Mouse (Mus musculus): ENCODE measurements around the gene Amigo1.
A peak's percentile ranks its signal among the peaks of the same experiment; 100 is the strongest.

The Amigo1 gene

GRCm38 (mm10) chr3:108180514-108180913 lies 5.6 kb upstream of the Amigo1 start:
- DNase-seq (ENCODE audit: low read depth, low spot score): no peak

- DNase-seq (ENCODE audit: low read depth, low spot score): no peak
Observed at GRCm38 (mm10) chr3:108184742-108185141, 1.4 kb upstream of the Amigo1 start.

DNA sequence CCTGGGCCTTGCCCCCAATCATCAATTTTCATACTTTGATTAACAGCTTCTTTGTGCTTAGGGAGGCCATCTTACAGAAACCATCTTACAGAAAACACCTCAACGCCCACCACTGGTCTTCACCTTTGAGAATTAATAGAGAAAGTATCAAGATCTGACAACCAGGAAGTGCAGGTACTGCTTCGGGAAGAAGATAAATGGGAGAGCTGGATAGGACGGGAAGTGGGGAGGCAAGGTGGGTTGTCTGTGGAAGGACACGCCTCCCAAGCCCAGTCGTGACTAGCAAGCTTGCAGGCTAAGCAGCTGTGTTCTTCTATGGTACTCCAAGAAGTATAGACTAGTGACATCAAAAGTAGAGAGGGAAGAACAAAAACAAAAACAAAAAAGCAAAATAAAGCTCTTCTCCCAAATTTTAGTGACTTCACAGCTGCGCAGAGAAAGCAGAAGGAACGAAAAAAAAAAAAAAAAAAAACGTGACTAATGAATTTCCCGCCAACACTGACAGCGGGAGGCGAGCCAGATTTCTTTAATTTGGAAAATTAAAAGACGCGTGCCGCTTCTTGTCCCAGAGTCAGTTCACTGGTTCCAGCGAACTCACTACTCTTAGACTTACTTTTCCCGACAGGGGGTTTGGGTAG lies 556 bp upstream of the Amigo1 start:
- DNase-seq (ENCODE audit: low read depth, low spot score): no peak

DNA sequence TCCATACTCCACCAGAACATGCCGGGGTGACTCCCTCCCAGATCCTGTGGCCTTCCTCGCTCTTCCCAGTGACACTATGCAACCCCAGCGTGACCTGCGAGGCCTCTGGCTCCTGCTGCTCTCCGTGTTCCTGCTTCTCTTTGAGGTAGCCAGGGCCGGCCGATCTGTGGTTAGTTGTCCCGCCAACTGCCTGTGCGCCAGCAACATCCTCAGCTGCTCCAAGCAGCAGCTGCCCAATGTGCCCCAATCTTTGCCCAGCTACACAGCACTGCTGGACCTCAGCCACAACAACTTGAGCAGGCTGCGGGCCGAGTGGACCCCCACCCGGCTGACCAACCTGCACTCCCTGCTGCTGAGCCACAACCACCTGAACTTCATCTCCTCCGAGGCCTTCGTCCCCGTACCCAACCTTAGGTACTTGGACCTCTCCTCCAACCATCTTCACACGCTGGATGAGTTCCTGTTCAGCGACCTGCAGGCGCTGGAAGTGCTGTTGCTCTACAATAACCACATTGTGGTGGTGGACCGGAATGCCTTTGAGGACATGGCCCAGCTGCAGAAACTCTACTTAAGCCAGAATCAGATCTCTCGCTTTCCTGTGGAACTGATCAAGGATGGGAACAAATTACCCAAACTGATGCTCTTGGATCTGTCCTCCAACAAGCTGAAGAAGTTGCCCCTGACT lies 1.1 kb downstream of the Amigo1 start:
- no peak for DNase-seq (ENCODE audit: low read depth, low spot score)

- DNase-seq (ENCODE audit: low read depth, low spot score): no peak
Observed at GRCm38 (mm10) chr3:108188716-108189490, 2.8 kb downstream of the Amigo1 start.

DNA sequence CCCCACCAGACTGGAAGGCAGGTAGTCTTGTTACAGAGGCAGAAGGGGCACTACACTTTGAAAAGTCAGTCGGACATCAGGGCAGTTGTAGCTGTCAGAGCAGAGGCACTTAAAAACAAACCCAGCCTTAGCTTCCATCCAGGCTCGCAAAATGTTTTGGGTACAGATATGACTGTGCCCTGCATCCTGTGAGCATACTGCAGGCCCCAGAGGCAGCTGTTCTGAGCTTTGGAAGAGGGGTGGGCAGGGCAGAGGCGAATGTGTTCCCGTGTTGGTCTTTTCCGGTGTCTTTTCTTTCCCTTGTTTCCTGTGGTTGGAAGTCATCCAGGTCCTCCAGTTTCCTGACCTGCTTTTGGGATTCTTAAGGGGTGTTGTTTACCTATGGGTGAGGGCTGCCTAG lies 3.8 kb downstream of the Amigo1 start:
- DNase-seq (ENCODE audit: low read depth, low spot score): no peak

DNA sequence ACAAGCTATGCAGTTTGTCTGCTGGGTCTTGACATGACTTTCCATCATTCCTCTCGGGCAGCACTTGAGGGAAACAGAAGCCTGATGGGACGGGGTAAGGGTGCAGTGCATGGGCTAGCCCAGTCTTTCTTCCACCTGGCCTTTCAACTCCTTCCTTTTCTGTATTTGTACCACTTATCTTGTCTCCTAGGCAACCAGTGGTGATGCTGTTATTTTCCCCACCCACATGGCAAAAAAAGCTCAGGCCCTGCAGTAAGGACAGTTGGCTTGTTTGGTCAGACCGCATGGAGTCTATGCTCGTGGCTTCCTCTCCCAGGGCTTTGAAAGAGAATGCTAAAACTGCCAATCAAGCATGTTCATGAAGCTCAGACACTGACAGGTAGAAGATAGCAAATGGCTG lies 7.6 kb downstream of the Amigo1 start:
- DNase-seq (ENCODE audit: low read depth, low spot score): no peak

DNA sequence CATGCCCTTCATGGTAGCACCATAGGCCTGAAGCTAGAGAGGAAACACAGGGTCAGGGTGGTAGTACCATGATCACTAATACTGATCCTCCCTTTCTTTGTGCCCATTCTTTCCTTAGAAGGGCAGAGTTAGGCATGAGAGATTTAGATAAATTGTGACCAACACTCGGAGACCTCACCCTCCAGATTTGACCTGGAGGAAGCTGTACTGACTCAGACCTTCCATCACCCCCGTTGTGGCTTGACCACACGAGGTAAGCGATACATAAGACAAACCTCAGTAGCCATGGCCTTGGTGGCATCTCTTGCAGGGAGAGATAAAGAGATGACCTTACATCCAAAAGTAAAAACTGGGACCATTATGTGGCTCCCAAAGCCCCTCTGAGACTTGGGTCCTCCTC lies 9.2 kb downstream of the Amigo1 start:
- DNase-seq (ENCODE audit: low read depth, low spot score): no peak

DNA sequence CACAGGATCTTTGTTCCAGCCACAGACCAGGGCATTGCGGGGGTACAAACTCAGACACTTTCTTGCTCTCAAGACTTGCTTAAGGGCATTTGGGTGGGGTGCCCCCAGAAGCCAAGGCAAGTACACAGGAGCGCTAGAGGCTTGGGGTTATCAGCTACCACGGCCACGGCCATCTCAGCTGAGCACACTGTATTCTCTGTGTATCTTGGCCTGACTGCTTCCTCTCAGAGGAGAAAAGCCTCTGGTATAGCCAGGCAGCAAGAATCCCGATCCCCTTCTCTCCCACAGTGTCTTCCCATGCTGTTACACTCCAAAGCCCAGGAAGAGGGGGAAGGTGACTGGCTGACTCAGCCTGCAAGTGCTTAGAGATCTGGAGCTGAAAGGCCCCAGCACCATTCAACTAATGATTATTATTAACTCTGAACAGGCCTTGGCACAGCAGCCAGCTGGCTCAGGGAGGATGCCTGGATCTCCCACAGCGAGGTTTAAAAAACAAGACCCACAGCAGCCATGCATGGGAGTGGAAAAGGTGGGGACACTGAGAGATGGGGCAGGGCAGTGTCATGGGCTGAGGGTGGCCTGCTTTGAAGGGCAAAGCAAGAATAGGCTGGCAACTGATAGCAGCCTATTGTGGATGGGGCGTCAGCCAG lies 9.9 kb downstream of the Amigo1 start:
- no peak for DNase-seq (ENCODE audit: low read depth, low spot score)

- no peak for DNase-seq (ENCODE audit: low read depth, low spot score)
Observed at GRCm38 (mm10) chr3:108197066-108197497, 10.9 kb downstream of the Amigo1 start.

- DNase-seq (ENCODE audit: low read depth, low spot score): no peak
Observed at GRCm38 (mm10) chr3:108199231-108199630, 13.1 kb downstream of the Amigo1 start.

GRCm38 (mm10) chr3:108200329-108201323 lies 14.5 kb downstream of the Amigo1 start, which contains the start of gene Cyb561d1:
Gene Cyb561d1 (minus strand): TSS chr3:108201212.
- peak; percentile 62 for DNase-seq (ENCODE audit: low read depth, low spot score)

- DNase-seq (ENCODE audit: low read depth, low spot score): no peak
Observed at GRCm38 (mm10) chr3:108202506-108202905, 16.4 kb downstream of the Amigo1 start.

DNA sequence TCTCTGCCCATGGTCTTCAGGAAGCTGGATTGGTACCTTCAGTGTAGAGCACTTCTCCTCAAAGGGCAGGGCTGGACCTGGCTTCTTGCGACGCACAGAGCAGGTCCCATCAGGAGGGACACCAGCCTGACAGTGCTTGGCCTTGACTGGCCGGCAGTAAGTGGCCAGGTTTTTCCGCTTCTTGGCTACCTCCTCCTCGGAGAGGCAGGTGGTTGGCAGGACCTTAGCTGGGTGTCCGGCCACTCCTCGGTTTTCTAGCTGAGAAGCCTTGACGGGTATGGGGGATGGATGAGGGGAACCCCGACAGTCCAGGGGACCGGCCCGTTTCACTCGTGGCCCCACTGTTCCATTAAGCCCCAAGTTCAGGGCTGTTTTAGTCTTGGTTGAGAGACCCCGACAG lies 17.1 kb downstream of the Amigo1 start:
- DNase-seq (ENCODE audit: low read depth, low spot score): no peak

DNA sequence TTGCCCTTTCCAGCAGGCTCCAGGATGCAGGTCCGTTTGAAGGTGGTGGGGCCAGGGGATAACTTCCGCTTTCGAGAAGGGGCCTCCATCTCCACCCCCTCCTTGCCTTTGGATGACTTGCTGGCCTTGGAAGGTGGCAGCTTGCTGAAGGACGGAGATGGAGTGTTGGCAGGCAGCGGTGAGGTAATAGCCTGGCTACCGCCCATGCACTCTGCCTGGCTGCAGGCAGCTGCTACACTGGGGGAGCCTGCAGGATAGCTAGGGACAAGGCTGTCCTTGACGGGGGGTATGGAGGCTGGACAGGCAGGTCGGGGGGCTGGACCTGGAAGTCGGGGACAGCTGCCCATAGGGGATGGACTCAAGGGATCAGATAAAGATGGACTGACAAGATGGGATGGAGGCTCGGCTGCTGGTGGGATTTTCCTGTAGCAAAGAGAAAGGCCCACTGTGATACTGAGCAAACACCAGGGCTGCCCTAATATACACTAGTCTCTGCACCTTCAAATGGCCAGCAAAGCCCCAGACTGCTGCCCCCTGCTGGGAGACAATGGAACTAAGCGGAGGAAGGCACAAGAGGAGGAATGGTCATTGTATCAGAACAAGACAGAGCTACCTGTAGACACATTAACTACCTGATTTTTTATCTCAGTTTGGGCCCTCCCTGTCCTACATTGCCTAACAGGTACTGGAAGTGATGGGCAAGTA lies 17.6 kb downstream of the Amigo1 start:
- no peak for DNase-seq (ENCODE audit: low read depth, low spot score)

- DNase-seq (ENCODE audit: low read depth, low spot score): no peak
Observed at GRCm38 (mm10) chr3:108204470-108204869, 18.3 kb downstream of the Amigo1 start.

DNA sequence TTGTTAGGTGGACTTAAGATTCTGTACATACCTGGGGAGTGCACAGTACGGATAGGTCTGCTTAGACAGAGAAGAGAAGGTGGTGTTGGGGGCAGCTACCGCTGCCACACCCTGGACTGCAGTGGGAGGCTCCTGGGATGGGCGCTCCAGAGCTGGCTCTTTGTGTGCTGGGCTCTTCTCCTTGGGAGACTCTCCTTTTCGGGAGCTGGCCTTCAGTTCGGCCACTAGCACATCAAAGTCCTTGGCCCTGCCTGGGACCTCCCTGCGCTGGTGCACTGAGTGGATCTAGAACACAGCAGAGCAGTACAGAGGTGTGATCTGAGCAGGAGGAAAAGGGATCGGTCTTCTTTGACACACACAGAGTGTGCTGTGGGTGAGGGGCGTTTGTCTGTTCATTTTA lies 19.5 kb downstream of the Amigo1 start:
- no peak for DNase-seq (ENCODE audit: low read depth, low spot score)

- no peak for DNase-seq (ENCODE audit: low read depth, low spot score)
Observed at GRCm38 (mm10) chr3:108206731-108207375, 20.7 kb downstream of the Amigo1 start.

DNA sequence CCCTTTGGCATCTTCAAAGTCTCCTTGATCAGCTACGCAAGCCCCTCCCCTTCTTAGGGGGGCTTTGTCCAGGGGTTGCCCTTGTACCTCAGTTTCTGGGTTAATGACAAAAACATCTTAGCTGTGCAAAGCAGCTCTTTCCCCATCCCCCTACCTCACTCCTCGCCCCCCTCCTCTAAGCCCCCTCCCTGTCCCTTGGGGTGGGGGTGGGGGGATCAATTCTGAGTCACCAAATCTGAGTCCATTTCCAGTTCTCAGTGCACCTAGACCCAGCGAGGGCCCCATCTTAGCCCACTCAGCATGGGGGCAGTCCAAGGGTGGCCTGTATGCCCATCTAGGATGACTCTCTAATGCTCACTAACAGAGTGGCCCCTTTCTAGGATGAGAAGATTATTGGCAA lies 22.9 kb downstream of the Amigo1 start:
- no peak for DNase-seq (ENCODE audit: low read depth, low spot score)

DNA sequence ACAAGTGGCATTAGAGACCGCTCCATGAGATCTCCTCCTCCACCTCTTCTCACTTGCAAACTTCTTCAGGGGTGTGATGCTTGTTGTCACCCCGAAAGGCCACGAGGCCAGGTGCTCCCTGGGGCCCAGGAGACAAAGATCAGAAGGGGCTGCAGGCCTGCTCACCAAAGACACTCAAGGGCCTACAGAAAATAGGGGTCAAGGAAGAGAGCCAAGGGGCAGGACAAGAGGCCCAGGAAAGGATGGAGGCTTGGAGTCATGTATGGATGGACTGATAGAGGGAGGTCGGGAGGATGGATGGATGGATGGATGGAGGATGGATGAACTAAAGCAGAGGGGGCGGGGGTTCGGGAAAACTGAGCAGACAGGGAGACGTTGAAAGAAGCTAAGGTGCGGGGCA lies 23.4 kb downstream of the Amigo1 start:
- no peak for DNase-seq (ENCODE audit: low read depth, low spot score)
